Mouse (Mus musculus): ENCODE results near the gene Hrg. TPM values are rescaled to one million over a fixed set of nuclear protein-coding genes. Genes with fewer than 3 reads are reported as not detected.
"Not testable (repeated sequence)": the region's sequence is repeated elsewhere in the genome, so short reads cannot be mapped to it uniquely, and the experiment has no call there.

The Hrg gene
- not detected for total RNA-seq (2021)
- long read RNA-seq, experiment 1 = 0 reads
- long read RNA-seq, experiment 2 = 0 reads

DNA sequence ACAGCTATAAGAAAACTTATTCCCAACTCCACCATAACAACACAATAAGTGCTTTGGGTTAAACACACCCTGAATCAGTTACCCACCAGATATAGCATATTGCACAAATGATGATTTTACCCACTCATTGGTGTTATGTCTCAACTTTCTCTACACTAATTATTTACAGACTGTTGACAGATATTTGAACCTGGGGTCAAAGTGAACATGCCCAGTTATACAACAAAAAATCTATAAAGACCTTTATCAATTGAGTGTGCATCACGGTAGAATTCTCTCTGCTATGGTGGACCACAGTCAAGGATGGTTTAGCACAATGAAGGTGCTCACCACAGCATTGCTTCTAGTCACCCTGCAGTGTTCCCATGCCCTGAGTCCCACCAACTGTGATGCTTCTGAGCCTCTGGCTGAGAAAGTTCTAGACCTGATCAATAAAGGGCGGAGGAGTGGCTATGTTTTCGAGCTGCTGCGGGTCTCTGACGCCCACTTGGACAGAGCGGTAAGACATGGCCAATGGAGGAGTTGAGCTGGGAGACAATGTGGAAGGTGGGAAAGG is at the start of gene Hrg:
TSS of gene Hrg (plus strand) at position 233 of the 556 bp plus-strand sequence.
- DNase-seq (ENCODE audit: low spot score in 2 of 2) = no peak

DNA sequence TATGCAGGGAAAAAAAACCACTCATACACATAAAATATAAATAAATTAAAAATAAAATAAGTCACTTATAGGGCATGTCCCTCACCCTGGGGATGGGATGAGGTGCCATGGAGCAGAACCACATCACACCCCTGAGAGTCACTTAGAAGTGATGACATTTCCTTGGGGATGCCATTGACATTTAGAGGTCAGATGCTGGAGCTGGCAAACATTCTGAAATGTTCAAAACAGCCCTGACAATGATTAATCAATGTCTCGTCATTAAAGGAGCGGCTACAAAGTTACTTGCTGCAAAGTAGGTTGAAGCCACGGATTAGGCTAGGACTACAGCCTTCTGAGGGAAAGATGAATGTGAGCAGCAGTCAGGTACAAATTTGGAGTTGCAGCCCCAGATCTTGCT is 49.5 kb upstream of the Hrg start:
- no peak for DNase-seq (ENCODE audit: low spot score in 2 of 2)

DNA sequence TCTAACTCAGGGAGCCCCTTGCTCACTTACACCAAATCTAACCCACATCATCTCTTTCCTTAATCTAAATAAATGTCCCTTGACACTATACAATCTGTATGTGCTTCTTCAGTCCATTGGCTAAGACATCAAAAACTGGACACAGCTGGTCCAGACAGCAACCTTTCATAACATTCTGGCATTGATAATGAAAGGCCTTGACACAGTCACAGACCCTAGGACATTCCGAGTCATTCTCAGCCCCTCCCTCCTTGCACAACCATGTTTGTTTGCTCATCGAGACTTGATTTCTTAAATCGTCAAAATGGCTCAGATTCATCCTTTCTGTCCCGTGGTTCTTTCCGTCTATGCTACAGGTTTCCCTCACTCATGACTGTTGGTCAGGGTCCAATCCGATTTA is 41.6 kb upstream of the Hrg start:
- DNase-seq (ENCODE audit: low spot score in 2 of 2) = no peak

DNA sequence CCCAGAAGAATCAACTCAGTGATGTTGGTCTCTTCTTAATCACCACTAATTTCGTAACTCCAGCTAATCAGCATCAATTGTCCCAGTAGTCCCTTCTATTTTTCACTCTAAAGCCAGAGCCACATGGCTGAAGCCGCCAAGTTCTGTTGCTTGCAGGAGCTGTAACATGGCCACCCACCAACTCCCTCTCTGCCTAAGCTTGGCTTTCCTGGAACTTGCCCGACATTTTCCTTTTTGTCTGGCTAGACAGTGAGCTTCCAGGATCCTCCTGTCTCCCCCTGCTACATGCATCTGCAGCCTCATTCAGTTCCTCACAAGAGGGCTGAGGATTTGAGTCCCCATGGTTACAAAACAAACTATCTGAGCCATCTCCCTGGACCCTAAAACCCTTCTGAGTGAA is 38.9 kb upstream of the Hrg start:
- DNase-seq (ENCODE audit: low spot score in 2 of 2) = peak; percentile 12 to 17

DNA sequence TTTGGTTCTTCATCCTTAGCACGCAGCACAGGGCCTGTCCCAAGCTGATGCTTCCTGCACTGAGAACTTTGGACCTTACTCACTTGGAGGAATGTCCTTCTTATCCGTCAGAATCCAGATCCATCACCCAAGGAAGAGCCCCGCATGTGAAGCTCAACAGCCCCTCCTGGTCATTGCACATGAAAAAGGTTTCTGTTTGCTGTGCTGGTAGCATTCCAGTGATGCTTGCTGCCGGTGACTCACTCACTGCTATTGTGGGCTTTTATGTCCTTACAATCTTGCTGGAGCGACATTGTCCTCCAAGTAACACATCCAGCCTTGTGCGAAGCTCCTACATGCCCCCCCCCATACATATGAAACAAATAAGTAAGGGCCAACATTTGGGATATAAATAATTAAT is 38.0 kb upstream of the Hrg start:
- DNase-seq (ENCODE audit: low spot score in 2 of 2) = no peak

DNA sequence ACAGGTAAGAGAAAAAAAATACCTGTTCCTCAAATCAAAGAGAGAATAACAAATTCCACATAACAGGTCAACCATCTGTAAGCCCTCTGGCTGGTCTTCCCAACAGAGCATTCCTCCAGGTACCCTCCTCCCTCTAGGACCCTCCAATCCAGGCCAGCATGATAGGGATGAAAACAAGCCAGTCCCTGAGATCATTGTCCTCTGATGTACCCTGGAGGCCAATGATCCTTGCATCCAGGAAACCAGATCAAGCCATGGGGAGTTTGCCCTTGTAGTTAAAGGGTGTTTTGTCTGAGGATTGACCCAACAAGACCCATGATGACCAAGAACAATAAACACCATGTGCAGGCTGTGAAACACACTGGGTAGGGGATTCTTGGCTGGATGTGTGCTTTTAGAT is 36.6 kb upstream of the Hrg start:
- DNase-seq (ENCODE audit: low spot score in 2 of 2) = no peak

DNA sequence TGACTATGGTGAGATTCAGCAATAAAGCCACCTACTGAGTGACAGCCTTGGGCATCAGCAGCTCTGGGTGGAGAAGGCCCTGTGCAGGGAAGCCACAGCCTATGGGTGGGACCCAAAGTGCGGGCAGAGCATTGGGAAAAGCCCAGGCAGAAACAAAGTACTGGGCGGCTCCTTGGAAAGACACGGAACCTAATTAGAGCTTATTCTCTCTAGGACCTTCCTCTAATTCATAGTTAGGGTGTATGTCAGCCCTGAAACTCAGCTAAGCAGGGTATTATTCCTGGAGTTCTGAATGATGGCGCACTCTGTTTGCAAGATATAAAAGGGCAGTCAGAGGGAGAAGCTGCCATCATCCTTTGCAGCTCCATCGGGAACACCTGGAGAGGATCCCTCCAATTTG is 32.8 kb upstream of the Hrg start, which contains the start of gene Fetub:
TSS of gene Fetub (plus strand) at position 301 of the 400 bp plus-strand sequence.
- DNase-seq (ENCODE audit: low spot score in 2 of 2) = no peak

DNA sequence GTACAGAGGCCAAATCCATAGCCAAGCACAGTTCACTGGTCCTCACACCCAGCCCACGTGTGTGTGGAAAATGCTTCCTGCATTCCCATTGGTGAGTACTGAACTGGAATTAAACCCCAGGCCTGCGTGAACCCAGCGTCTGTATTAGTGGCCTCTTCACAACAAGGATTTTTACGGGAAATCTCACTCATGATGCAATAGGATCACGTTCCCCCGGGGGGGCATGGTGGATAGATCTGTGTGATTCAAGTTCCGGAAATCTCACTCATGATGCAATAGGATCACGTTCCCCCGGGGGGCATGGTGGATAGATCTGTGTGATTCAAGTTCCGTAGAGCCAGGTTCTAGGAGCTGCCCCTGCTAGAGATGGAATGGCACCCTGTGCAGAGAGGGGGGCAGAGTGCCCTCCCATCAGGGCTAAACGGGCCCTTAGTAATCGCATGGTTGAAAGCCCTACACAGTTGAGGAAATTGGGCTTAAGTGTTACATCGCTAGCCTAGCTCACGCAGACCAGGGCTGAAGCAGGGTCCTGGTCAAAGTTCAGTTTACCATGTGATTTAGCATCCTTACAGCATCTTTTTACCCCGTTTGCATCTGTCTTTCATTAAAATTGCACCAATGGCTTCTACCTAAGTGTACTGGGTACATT is 32.1 kb upstream of the Hrg start:
- DNase-seq (ENCODE audit: low spot score in 2 of 2) = no peak

DNA sequence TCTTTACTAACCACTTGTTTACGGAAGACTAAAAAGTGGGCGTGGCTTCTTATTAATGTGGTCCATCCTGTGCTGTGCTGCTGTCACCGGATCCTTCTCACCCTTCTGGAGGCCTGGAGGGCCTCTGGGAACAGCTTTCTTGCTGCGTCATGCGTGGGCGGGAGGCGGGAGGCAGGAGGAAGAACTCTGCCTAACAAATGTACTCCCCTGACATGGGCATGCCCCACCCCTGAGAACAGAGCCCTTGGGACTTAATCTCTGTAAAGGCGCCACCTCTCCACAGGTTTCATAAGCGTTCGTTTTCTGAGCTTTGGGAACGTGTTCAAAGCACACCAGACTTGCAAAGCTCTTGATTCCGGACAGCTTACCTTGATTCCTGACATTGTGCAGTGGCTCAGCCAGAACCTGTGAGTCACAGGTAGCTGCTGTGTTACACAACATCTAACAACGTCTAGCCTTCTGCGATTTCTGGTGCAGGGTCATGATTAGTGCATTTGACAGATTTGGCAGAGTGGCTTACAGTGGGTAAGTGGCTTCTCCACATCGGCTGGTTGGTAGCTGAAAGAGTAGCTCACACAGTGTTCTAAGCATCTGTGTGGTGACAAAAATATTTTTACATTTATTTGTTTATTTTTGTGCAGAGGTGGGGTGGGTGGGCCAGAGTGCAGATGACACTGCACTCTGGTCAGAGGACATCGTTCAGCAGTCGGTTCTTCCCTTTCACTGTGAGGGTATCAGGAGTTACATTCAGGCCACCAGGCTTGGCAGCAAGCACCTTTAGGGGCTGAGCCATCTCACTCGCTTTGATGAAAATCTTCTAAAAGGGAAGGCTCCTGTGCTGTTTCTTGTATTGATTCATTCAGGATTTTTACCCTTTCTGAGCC is 30.7 kb upstream of the Hrg start:
- DNase-seq (ENCODE audit: low spot score in 2 of 2) = no peak

DNA sequence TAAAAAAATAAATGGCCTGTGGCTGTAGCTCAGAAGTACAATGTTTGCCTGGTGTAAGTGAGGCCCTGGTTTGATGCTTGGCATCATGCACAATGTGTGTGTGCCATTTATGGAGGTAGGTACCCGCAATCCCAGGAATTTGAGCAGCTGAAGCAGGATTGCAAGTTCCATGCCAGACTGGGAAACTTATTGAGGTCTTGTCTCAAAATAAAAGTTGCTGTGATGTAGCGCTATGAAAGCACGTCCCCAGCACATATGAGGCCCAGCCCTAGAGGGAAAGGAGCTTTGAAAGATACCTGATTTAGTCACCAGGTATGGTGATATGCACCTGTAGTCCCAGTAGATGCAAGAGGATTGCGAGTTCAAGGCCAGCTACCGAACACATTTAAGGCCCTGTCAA is 29.1 kb upstream of the Hrg start:
- no peak for DNase-seq (ENCODE audit: low spot score in 2 of 2)

DNA sequence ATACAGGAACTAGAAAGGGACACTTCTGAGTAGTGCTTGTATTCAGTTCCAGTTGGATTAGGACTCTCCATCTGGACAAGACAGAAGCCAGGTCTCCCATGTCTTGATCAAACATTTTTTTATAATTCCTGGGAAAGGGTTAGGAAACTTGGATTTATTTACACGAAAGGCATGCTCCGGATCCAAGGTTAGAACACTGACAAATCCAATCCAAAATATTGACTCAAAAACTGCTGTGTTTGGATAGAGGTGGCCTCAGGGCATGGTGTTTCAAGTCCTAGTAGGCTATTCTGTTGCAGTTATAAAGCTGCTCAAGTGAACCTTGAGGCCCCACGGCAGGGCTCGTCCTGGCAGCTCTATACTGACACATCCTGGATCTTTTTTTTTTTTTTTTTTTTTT is 28.4 kb upstream of the Hrg start:
- no peak for DNase-seq (ENCODE audit: low spot score in 2 of 2)

DNA sequence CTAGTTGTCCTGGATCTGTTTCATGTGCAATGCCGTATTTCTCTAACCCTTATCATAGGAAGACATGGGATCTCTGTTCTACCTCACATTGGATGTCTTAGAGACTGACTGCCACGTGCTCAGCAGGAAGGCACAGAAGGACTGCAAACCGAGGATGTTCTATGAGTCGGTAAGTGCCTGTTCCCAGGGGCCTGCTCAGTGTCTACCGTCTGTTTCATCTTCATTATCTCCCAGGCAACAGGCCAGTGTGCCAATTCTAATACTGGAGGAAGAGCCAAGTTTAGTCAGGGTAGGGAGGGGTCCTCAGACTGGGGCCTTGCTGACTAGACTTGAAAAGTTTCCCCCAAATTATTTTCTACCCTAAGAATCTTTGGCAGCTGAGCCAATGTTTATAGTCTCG is 21.3 kb upstream of the Hrg start:
- no peak for DNase-seq (ENCODE audit: low spot score in 2 of 2)

DNA sequence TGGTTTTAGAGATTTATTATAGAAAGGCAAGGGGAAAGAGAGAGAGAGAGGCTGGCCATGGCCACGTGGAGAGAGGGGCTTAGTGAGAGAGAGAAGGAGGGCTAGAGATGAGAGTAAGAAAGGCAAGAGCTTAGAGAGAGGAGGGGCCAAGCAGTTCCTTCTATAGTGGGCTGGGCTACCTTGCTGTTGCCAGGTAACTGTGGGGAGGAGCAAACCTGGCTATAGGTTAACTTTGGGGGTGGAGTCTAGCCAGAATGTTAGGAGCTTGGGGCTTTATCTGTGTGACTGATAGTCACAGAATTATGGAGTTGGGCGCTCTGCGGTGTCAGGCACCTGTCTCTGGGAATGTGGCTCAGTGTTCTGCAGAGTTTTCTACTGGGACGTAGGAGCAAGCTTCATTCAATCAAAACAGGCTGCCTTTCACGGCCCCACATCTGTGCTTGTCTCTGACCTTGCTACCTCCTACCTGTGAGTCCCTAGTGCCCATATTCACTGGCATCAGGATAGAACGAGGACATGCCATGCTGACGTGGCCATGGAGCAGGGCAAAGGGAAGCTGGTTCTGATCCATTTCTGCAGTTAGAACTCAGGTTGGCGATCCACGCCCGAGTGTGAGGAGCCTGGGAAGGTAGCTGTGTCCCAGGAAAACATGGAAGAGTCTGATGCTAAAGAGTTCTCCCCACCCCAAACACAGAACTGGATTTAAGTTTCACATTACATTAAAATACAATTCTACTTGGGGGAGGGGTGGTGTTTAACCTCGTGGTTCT is 19.3 kb upstream of the Hrg start:
- no peak for DNase-seq (ENCODE audit: low spot score in 2 of 2)

DNA sequence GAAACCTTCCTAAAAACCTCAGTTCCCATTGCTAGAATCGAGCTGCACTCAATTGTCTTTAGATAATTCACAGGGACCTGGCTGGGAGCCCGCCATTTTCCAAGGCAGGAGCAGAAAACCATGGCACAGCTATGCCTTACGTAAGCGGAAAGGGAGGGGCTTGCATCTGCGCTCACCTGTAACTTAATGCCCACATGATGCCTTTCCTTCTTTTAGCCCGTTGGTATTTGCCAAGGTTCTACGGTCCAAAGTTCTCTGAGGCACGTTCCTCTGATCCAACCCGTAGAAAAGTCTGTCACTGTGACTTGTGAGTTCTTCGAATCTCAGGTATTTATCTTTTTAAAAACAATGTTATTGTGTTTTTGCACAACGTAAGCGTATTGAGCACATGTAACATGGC is 13.2 kb upstream of the Hrg start:
- no peak for DNase-seq (ENCODE audit: low spot score in 2 of 2)

DNA sequence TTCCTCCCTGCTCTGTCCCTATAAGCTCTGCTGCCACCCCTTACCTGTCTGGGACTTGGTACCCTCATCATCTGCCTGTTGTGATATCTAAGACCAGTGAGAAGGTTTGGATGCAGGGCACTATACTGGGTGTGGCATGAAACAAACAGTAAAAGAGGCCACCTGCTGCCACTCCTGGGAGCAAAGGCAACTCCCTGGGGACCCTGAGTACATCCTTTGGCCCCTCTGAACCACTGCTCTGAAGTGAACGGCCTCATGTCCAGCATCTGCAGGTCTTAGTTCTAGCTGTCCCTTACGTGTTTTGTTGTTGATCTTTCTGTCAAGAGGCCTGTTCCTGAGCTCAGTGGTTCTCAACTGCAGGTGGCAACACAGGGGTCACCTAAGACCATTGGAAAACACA is 12.3 kb upstream of the Hrg start:
- DNase-seq (ENCODE audit: low spot score in 2 of 2) = no peak

DNA sequence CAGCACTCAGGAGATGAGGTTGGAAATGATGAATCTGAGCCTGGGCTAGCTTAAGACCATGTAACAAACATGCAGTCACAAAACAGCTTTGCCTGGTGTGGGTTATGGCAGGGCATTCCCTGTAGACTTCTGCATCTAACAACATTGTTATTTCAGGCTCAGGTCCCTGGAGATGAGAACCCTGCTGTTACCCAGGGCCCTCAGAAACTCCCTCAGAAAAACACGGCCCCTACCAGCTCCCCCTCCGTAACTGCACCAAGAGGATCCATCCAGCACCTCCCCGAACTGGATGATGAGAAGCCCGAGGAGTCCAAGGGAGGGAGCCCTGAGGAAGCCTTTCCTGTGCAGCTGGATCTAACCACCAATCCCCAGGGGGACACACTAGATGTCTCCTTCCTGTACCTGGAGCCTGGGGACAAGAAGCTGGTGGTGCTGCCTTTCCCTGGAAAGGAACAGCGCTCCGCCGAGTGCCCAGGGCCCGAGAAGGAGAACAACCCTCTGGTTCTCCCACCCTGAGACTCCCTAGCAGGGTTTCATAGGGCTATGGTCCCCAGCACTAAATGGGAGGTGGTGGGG is 11.7 kb upstream of the Hrg start:
- no peak for DNase-seq (ENCODE audit: low spot score in 2 of 2)

DNA sequence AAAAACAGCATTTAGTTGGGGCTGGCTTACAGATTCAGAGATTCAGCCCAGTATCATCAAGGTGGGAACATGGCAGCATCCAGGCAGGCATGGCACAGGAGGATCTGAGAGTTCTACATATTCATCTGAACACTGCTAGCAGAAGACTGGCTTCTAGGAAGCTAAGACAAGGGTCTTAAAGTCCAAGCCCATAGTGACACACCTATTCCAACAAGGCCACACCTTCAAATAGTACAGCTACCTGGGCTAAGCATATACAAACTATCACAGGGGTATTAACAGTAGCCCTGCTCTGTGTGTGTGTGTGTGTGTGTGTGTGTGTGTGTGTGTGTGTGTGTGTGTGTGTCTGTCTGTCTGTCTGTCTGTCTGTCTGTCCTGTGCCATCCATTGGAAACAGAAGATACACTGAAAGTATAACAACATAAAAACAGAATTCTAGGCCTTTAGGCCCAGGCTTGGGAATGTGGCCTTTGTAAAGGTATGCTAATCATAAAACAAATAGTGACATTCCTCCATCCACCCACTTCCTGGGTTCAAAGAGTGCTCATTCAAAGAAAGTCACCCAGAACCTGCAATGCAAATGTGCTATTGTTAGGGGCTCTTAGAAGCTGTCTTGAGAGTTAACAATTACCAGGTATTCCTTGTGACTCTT is 8.9 kb upstream of the Hrg start:
- not testable (repeated sequence) for DNase-seq (ENCODE audit: low spot score in 2 of 2)

DNA sequence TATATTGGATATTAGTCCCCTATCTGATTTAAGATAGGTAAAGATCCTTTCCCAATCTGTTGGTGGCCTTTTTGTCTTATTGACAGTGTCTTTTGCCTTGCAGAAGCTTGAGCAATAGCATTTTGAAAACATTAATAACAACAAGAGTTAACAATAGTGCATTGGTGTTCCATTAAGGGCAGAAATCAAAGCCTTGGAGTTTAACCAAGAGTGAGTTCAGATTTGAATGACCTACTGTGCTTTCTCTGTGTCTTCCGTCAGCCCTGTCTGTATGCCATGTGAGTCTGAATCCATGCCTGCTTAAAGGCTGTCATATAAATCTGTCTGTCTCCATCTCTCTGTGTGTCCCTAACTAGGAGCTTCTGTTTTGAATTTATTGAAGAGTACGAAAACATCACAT is 3.5 kb upstream of the Hrg start:
- DNase-seq (ENCODE audit: low spot score in 2 of 2) = no peak

DNA sequence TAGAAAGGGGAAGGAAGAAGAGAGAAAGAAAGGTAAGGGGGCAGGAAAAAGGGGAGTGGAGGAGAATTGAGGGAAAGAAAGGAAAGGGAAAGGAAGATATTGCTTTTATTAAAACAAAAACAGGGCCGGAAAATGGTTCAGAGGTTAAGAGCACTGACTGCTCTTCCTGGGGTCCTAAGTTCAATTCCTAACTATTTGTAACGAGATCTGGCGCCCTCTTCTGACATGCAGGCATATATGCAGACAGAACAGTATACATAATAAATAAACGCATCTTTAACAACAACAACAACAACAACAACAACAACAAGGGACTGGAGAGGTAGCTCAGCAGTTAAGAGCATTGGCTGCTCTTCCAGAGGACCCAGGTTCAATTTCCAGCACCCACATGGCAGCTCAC is 2.2 kb downstream of the Hrg start:
- DNase-seq (ENCODE audit: low spot score in 2 of 2) = no peak

DNA sequence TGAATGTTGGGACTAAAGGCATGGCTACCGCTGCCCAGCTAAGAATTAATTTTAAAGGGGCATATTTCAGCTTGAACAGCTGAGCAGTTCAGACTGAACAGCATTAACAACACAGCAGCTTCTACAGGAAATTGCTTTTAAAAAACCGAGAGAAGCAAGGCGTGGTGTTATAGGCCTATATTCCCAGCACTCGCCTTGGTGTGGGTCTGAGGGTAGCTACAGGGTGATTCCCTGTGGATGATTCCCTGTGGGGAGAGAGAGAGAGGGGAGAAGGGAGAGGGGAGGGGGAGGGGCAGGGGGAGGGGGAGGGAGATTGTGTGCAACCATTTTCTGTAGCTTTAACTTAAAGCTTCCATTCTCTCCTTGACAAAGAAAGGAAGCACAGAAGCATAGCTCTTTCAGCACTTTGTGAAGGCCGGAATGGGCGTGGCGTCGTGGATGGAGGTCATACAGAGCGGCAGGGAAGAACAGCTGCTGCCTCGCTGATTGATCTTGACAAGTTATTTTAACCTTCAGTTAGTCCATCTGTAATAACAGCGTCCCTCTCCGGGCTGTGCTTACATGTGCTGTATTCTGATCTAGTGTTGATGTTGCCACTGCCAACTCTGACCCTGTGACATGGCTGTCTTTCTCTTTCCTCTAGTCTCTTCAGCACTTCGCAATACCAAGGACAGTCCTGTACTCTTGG is 4.7 kb downstream of the Hrg start:
- DNase-seq (ENCODE audit: low spot score in 2 of 2) = no peak
